Mouse (Mus musculus): ENCODE measurements around the gene Tymp.

Tymp gene

DNA sequence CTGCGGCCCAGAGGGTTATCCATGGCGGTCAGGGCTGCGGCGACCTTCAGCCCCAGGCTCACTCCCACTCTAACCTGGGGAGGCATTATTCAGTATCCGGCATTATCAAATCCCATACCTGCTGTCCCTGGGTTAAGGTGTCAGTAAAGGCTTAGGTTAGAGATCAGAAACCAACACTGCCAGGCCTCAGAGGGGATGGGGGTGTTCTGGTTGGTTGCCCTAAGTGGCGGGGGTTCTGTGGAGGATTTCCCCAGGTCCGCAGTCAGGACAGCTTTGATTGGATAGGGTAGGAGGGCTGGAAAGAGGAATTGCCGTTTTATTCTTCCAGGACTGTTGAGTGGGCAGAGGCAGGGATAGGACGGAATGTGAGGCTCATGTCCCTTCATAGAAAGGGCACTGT, 2.5 kb downstream of the Tymp start:
- DNase-seq (ENCODE audit: low spot score in 2 of 2), result peak in 1 of 2 experiments; percentile 57

- DNase-seq (ENCODE audit: low spot score in 2 of 2), result peak; percentile 93 to 99
These were observed 3.0 kb downstream of the Tymp start, which contains the start of gene Sco2 for GRCm38 (mm10) chr15:89373762-89374248. TSS of gene Sco2 (minus strand) at chr15:89373846.

DNA sequence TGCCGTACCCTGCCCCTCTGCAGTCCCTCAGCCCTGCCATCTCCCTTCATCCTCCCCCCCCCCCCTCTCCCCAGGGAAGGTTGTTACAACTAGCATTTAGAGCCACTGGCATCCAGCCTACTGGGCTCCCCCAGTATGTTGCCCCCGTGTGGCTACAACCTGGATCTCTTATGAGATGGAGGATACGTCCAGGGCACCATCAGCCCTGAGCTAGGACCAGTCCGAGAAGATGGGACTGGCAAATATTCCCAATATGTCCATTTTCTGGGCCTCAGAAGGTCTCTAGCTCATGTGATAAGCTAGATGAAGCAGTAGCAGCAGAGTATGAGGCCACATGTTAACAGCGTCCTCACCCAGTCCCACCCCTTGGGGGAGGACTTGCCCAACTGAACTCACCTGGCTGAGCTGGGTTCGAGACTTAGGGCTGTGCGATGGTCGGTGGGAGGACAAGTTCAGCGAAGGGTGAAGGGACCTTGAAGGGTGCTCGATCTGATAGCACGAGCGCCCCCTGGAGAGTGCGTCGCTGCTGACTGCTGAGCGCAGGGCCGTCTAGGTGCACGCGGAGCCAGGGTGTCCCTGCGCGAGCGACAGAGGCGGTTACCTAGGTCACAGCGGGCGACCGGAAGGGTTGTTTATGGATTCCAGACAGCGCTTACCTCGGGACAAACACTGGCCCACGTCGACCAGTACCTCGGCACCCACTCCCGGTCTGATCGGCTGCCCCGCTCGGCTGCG, 3.6 kb downstream of the Tymp start:
- peak; percentile 88 to 95 for DNase-seq (ENCODE audit: low spot score in 2 of 2)

GRCm38 (mm10) chr15:89372536-89372935, 4.3 kb downstream of the Tymp start:
- peak in 1 of 2 experiments; percentile 60 for DNase-seq (ENCODE audit: low spot score in 2 of 2)

GRCm38 (mm10) chr15:89372068-89372467, 4.8 kb downstream of the Tymp start:
- peak in 1 of 2 experiments; percentile 63 for DNase-seq (ENCODE audit: low spot score in 2 of 2)

DNA sequence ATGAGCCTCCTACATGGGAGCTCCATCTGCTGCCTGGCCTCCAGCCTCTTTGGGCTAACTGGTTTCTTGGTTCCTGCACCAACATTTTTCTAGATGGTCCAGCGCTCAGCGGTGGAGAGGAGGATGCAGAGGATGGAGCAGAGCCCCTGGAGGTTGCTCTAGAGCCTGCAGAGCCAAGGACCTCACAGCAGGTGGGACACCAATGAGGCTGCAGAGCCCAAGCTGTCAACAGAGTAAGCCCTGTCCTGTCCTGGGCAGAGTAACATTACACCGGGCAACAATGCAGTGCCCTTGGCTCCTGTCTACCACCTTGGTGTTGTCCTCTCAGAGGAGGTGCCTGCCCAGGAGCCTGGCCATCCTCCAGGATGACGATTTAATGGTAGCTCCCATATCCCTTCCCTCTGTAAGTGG, 11.7 kb downstream of the Tymp start:
- DNase-seq (ENCODE audit: low spot score in 2 of 2), result no peak

DNA sequence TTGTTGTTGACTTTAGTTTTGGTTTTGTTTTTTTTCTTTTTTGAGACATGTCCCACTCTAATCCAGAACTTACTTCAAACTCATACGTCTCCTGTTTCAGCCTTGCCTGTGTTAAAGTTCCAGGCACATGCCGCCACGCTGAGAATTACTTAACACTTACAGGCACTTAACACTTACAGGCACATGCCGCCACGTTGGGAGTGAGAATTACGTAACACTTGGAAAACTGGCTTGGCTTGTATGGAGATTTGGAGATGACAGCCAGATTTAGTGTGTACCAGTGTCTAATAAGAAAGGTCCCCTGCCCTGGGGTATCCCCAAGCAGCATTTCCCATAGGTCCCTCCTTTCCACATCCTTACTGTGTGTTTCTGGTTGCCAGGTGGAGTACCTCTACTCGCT, 13.8 kb downstream of the Tymp start:
- DNase-seq (ENCODE audit: low spot score in 2 of 2), result no peak

GRCm38 (mm10) chr15:89358784-89359183, 18.1 kb downstream of the Tymp start:
- DNase-seq (ENCODE audit: low spot score in 2 of 2), result no peak

DNA sequence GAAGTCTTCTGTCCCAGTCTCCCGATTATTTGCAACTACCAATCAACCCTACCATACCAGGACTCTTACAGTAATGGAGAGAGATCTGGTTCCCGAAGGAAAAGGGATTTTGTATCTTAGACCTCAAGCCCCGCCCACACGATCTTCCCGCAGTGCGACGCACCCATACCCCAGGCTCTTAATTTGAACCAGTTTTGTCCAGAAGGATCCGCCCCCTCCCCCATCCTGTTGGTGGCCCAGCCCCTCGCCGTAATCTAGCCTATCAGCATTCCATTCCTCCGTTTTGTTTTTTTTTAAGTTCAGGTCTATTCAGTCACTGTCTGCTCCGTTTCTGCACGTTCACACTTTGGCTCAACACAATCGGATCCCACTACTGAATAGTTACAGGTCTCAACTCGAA, 20.5 kb downstream of the Tymp start:
- peak; percentile 82 to 87 for DNase-seq (ENCODE audit: low spot score in 2 of 2)

DNA sequence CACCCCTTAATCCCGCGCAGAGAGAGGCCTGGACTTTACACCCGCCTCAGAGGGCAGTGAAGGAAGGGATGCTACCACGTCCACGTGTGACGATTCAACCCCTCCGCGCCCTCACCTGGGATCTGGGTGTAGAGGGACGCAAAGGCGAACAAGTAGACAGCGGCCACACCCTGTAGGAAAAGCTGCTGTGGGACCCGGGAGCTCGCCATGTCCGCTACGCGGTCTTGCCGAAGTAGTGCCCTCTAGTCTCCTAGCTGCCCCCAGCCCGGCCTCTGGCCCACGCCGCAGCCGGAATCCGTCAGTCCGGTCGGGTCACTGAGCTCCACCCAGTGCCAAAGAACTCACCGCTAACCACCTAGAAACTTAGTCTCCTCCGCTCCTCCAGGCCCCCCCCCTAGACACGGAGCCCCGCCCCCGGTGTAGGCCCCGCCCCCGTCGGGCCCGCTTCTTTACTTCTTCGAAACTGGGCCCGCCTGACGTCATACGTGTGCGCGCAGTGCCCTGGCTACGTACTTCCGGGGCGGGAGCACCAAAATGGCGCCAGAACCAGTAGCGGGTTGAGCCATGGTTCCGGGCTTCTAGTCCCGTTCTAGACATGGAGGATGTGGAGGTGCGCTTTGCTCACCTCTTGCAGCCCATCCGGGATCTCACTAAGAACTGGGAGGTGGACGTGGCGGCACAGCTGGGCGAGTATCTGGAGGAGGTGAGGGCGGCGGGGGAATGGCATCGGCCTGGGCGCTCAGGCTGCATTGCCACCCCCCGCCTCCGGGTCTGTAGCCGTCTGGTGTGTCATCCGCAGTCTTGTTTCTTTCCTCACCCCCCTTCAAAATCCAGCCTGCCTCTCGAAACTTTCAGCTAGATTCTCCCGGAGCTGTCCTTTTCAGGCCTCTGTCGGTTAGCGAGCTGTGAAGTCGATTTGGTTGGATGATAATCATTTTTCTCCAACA, 21.3 kb downstream of the Tymp start, which contains the start of the genes Lmf2 and Ncaph2:
TSS of gene Lmf2 (minus strand) at position 419 of the 947 bp plus-strand sequence.
TSS of gene Ncaph2 (plus strand) at position 479 of the 947 bp plus-strand sequence.
- peak; percentile 96 to 99 for DNase-seq (ENCODE audit: low spot score in 2 of 2)

DNA sequence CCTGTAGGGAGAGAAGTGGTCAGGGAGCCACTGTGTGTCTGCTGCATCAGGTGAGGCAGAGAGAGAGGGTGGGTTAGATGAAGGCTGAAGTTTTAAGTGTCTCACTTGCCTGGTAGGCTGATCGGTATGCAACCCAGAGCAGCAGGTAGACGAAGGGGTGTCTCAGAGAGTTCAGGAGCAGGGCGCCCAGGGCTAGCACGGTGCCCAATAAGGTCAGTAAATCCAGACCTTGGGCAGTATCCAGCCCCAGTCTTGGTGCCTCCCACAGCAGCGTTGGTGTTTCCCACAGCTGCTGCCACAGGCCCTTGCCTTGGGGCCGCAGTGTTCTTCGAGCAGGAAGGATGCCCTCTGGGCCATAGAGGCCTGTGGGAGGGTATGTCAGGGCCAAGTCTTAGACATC, 22.4 kb downstream of the Tymp start:
- peak in 1 of 2 experiments; percentile 18 for DNase-seq (ENCODE audit: low spot score in 2 of 2)

- DNase-seq (ENCODE audit: low spot score in 2 of 2), result no peak
These were observed 23.0 kb downstream of the Tymp start for GRCm38 (mm10) chr15:89353837-89354236.

GRCm38 (mm10) chr15:89352795-89353194, 24.0 kb downstream of the Tymp start:
- no peak for DNase-seq (ENCODE audit: low spot score in 2 of 2)

DNA sequence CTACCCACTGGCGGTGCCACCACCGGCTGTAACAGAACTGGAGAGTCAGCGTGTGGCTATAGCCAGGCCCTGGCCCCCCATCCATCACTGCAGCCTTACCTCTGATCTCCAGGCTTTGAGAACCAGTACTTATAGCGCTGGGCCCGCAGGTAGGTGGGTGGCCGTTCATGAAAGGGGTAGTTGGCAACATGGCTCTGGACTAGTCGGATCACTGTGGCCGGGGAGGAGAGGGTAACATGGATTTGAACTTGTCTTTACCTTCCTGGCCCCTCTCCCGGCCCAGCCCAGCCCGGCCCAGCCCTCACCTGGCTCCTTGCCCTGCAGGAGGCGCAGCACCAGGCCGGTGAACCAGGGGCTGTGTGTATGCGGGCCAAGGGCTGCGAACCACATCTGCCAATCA, 24.8 kb downstream of the Tymp start:
- DNase-seq (ENCODE audit: low spot score in 2 of 2), result no peak

DNA sequence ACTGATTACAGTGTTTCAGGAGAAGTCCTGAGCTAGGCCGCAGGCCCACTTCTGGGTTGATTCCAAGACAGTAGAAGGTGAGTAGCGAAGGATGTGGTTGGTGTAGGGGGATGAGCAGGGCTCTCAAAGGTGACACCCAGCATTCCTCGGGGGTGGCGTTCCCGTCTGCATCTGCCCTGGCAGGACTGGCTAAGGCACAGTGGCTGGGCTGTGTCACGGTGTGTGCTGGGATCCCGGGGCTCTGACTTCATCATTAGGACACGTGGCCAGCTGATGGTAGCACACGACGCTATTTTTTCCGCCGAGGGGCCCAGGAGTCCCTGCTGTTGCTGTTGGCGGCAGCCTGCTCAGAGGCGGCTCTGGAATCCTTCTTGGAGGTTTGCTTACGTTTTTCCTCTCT, 25.5 kb downstream of the Tymp start:
- DNase-seq (ENCODE audit: low spot score in 2 of 2), result no peak

GRCm38 (mm10) chr15:89350447-89350846, 26.4 kb downstream of the Tymp start:
- DNase-seq (ENCODE audit: low spot score in 2 of 2), result no peak

- no peak for DNase-seq (ENCODE audit: low spot score in 2 of 2)
These were observed 33.5 kb downstream of the Tymp start for GRCm38 (mm10) chr15:89343325-89343724.

GRCm38 (mm10) chr15:89341678-89342077, 35.2 kb downstream of the Tymp start:
- no peak for DNase-seq (ENCODE audit: low spot score in 2 of 2)

DNA sequence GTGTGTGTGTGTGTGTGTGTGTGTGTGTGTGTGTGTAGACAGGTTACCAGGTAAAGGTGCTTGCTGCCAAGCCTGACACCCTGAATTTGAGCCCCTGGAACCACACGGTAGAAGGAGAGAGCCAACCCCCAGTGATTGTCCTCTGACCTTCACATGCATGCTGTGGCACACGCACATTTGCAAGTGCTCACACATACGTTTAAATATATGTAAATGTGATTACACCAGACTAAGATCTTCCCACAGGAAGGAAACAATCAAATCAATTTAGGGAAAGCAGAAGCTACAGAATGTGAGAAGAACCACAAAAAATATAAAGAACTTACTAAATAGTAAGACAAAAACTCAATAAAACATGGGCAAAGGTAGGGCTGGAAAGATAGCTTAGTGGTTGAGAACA, 36.7 kb downstream of the Tymp start:
- no peak for DNase-seq (ENCODE audit: low spot score in 2 of 2)

DNA sequence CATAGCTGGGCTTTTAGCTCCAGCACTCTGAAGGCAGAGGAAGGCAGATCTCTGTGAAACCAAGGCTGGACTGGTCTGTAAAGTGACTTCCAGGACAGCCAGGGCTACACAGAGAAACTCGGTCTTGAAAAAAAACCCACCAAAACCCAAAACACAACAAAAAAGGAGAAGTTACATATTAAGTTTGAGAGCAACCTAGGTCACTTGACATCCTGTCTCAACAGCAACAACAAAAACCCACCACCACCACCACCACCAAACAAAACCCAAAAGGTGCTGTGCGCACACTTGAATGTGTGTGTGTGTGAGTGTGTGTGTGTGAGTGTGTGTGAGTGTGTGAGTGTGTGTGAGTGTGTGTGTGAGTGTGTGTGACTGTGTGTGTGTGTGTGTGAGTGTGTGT, 37.1 kb downstream of the Tymp start:
- no peak for DNase-seq (ENCODE audit: low spot score in 2 of 2)

DNA sequence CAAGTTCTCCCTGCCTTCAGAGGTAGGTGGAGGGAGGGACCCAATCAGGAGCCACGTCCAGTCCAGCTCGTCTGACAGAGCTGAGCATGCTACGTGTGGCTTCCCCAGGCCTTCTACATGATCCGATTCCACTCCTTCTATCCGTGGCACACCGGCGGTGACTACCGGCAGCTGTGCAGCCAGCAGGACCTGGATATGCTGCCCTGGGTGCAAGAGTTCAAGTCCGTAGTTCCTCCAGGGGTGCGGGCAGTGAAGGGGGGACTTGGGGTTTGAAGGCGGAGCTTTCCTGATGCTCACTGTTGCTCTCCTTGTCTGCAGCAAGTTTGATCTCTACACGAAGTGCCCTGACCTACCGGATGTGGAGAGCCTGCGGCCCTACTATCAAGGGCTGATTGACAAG, 40.4 kb downstream of the Tymp start:
- no peak for DNase-seq (ENCODE audit: low spot score in 2 of 2)

GRCm38 (mm10) chr15:89334774-89335537, 41.9 kb downstream of the Tymp start:
- no peak for DNase-seq (ENCODE audit: low spot score in 2 of 2)
